13 mouse cellular contexts compared by ENCODE assay signal in the genomic region with DNA sequence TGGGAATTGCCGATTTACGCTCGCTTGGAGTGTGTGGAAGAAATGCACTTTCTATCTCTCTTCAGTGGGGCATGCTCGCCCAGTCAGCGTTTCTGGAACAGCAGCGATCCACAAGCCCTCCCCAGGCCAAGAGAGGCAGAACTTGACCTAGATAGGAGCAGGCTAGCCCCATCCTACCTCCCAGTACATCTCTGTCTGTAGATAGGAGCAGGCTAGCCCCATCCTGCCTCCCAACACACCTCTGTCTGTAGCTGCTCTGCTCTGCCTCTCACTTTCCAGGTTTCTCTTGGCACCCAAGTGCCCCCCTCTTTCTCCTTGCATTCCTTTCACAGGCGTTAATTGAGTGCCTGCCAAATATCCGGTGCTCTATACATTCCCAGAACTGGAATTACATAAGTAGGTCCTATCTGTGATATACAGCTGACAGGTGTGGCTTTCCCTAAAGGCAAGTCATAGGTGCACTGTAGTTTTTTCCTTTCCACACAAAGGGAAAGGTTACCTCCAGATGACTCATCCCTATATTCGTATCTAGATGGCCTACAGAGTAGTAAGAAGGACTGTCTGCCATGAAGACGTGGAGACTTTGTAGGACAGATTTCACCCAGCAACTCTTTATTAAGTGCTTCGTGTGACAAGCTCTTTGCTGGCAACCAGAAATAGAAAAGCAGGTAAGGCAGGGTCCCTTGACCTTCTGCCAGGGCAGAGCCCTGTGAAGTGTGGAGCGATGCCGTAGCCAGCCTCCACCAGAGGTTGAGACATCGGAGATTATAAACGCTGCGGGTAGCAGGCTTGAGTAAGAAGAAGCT.
A peak's percentile ranks its signal among the peaks of the same experiment; 100 is the strongest.
DNase-seq lines count a peak whose midpoint lies in the region; ATAC-seq and TF ChIP-seq lines count a peak whose summit lies in the region.
"Had no signal": no experiment of that assay in that cellular context is flagged by ENCODE, and none has a peak within 500 bp of the region (broad histone marks: within the 10 kb centered on the region; RNA-seq: fewer than 3 reads in every experiment).

No protein-coding gene starts in this region.

- no peak overlapping the region for H3K4me3 ChIP-seq in forebrain, embryonic 12.5 days (replicated peaks)
- no peak overlapping the region for H3K4me3 ChIP-seq in forebrain, embryonic 11.5 days (ENCODE audit: low read depth, low read length)
- H3K4me3 ChIP-seq in heart, postnatal 0 days (ENCODE audit: low read depth, low read length): no peak overlapping the region
- H3K4me3 ChIP-seq in forebrain, embryonic 14.5 days (ENCODE audit: low read depth, low read length): no peak overlapping the region
- no peak overlapping the region for H3K4me3 ChIP-seq in gastrocnemius, adult 2 months
- H3K4me3 ChIP-seq: midbrain, embryonic 15.5 days had no signal

- H3K36me3 ChIP-seq in forebrain, embryonic 12.5 days (replicated peaks): no peaks in the 10 kb centered on the region
- no peaks in the 10 kb centered on the region for H3K36me3 ChIP-seq in forebrain, embryonic 11.5 days (ENCODE audit: control insufficient read depth, insufficient read depth, low read length)
- H3K36me3 ChIP-seq in heart, postnatal 0 days (replicated peaks; ENCODE audit: control insufficient read depth, insufficient read depth, low read length): no peaks in the 10 kb centered on the region
- no peaks in the 10 kb centered on the region for H3K36me3 ChIP-seq in forebrain, embryonic 14.5 days (ENCODE audit: control insufficient read depth, insufficient read depth, low read length)
- H3K36me3 ChIP-seq: midbrain, embryonic 15.5 days had no signal

- H3K27me3 ChIP-seq in forebrain, embryonic 12.5 days: no peaks in the 10 kb centered on the region
- H3K27me3 ChIP-seq in forebrain, embryonic 11.5 days (ENCODE audit: control insufficient read depth, insufficient read depth, low read length): no peaks in the 10 kb centered on the region
- H3K27me3 ChIP-seq in heart, postnatal 0 days (ENCODE audit: control insufficient read depth, insufficient read depth, low read length): no peaks in the 10 kb centered on the region
- H3K27me3 ChIP-seq in forebrain, embryonic 14.5 days (replicated peaks; ENCODE audit: control insufficient read depth, insufficient read depth, low read length): no peaks in the 10 kb centered on the region
- H3K27me3 ChIP-seq: midbrain, embryonic 15.5 days had no signal

- no peaks in the 10 kb centered on the region for H3K9me3 ChIP-seq in forebrain, embryonic 12.5 days
- no peaks in the 10 kb centered on the region for H3K9me3 ChIP-seq in forebrain, embryonic 11.5 days (ENCODE audit: control insufficient read depth, low read length)
- no peaks in the 10 kb centered on the region for H3K9me3 ChIP-seq in heart, postnatal 0 days (replicated peaks; ENCODE audit: control insufficient read depth, low read length)
- no peaks in the 10 kb centered on the region for H3K9me3 ChIP-seq in forebrain, embryonic 14.5 days (replicated peaks; ENCODE audit: control insufficient read depth, low read length)
- H3K9me3 ChIP-seq: midbrain, embryonic 15.5 days had no signal

- ATAC-seq in forebrain, embryonic 12.5 days (ENCODE audit: low FRiP score): no peak
- no peak for ATAC-seq in forebrain, embryonic 11.5 days (replicated peaks; ENCODE audit: low FRiP score)
- ATAC-seq in heart, postnatal 0 days (ENCODE audit: insufficient read depth, low read depth): no peak
- ATAC-seq in CD4-positive, CD25-positive, alpha-beta regulatory T cell, adult 4 months: peak; percentile 24
- no peak for ATAC-seq in forebrain, embryonic 14.5 days
- ATAC-seq: midbrain, embryonic 15.5 days had no signal

- H3K4me2 ChIP-seq in forebrain, embryonic 12.5 days: no peak overlapping the region
- no peak overlapping the region for H3K4me2 ChIP-seq in forebrain, embryonic 11.5 days (ENCODE audit: low read depth, low read length, severe bottlenecking)
- no peak overlapping the region for H3K4me2 ChIP-seq in heart, postnatal 0 days (ENCODE audit: low read depth, low read length)
- no peak overlapping the region for H3K4me2 ChIP-seq in forebrain, embryonic 14.5 days (ENCODE audit: low read length)
- H3K4me2 ChIP-seq: midbrain, embryonic 15.5 days had no signal

- intact Hi-C loops in gastrocnemius, adult 2 months (cut with DNase I): no loop called here

- no peak for TF ChIP-seq EP300 in heart, postnatal 0 days (IDR thresholded peaks at IDR 0.05; ENCODE audit: low read depth)

- no peak for DNase-seq in forebrain, embryonic 11.5 days (ENCODE audit: low spot score)
- no peak for DNase-seq in heart, postnatal 0 days (ENCODE audit: low spot score)
- no peak for DNase-seq in heart, adult 9 months (ENCODE audit: low spot score in 2 of 2)
- DNase-seq in forebrain, embryonic 14.5 days (ENCODE audit: low spot score): no peak
- no peak for DNase-seq in gastrocnemius, adult 2 months
- DNase-seq in urinary bladder, postnatal 10 days (ENCODE audit: low spot score): no peak
- DNase-seq: adrenal gland, postnatal 14 days; kidney, adult 18-20 months; kidney, postnatal 4 days; layer of hippocampus, postnatal 36 days had no signal

- TF ChIP-seq CTCF in heart, postnatal 0 days (IDR thresholded peaks at IDR 0.05; ENCODE audit: low read depth): no peak
- TF ChIP-seq CTCF in gastrocnemius, adult 2 months (IDR thresholded peaks at IDR 0.05): no peak

- H3K4me1 ChIP-seq in forebrain, embryonic 12.5 days: peaks cover 50% of the 10 kb centered on the region
- peaks cover under 1% of the 10 kb centered on the region; the same call in 1 of the 2 replicates for H3K4me1 ChIP-seq in forebrain, embryonic 11.5 days (replicated peaks; ENCODE audit: control insufficient read depth, insufficient read depth, low read length)
- peaks cover 25% of the 10 kb centered on the region for H3K4me1 ChIP-seq in heart, postnatal 0 days (ENCODE audit: control insufficient read depth, insufficient read depth)
- H3K4me1 ChIP-seq in forebrain, embryonic 14.5 days (ENCODE audit: control insufficient read depth, insufficient read depth, low read length): peaks cover 46% of the 10 kb centered on the region

- H3K27ac ChIP-seq in forebrain, embryonic 12.5 days: 0 out of 2 replicates have a peak overlapping the region, but pooled peaks have one; percentile 10
- H3K27ac ChIP-seq in forebrain, embryonic 11.5 days (ENCODE audit: low read depth, low read length): no peak overlapping the region
- peak overlapping the region; percentile 16; the same call in 1 of the 2 replicates for H3K27ac ChIP-seq in heart, postnatal 0 days (ENCODE audit: low read depth)
- H3K27ac ChIP-seq in forebrain, embryonic 14.5 days (ENCODE audit: low read depth, low read length): peak overlapping the region; percentile 16; the same call in 1 of the 2 replicates
- H3K27ac ChIP-seq in gastrocnemius, adult 2 months: no peak overlapping the region
- H3K27ac ChIP-seq: midbrain, embryonic 15.5 days had no signal

- no peak overlapping the region for H3K9ac ChIP-seq in forebrain, embryonic 12.5 days
- no peak overlapping the region for H3K9ac ChIP-seq in forebrain, embryonic 11.5 days (ENCODE audit: low read length)
- H3K9ac ChIP-seq in heart, postnatal 0 days (replicated peaks; ENCODE audit: low read depth, low read length): no peak overlapping the region
- H3K9ac ChIP-seq in forebrain, embryonic 14.5 days (ENCODE audit: low read length): no peak overlapping the region
- H3K9ac ChIP-seq: midbrain, embryonic 15.5 days had no signal

- WGBS in forebrain, embryonic 12.5 days: 86% methylated on average over 16 of the region's 16 CpGs
- 88% methylated on average over 16 of the region's 16 CpGs for WGBS in forebrain, embryonic 11.5 days
- WGBS in heart, postnatal 0 days: 45% methylated on average over 16 of the region's 16 CpGs
- 80% methylated on average over 16 of the region's 16 CpGs for WGBS in forebrain, embryonic 14.5 days

Comparison
In these comparisons a context has a peak if more than half of its experiments do, and no peak if none do; other contexts are left out.
1. H3K27ac ChIP-seq: peak in forebrain, embryonic 12.5 days (single experiment), heart, postnatal 0 days (single experiment) and forebrain, embryonic 14.5 days (single experiment); none in forebrain, embryonic 11.5 days (single experiment) and gastrocnemius, adult 2 months (single experiment).